In genomic region chr7:35299656-35300055, GRCm38 (mm10) we compare ENCODE assay signal across 14 mouse cellular contexts. TPM values are rescaled to one million over a fixed set of nuclear protein-coding genes. Genes with fewer than 3 reads are reported as not detected.
DNase-seq lines count a peak whose midpoint lies in the region; ATAC-seq and TF ChIP-seq lines count a peak whose summit lies in the region.
"Had no signal": no experiment of that assay in that cellular context is flagged by ENCODE, and none has a peak within 500 bp of the region (broad histone marks: within the 10 kb centered on the region; RNA-seq: fewer than 3 reads in every experiment).

No protein-coding gene starts in this region.

- intact Hi-C loops in gastrocnemius, postnatal 14 days (cut with DNase I; ENCODE audit: low total_unique reads) = no loop called here

- no peak for TF ChIP-seq POLR2A in liver, adult 2 months (IDR thresholded peaks at IDR 0.05; ENCODE audit: extremely low read depth, insufficient read depth, low read length)
- TF ChIP-seq POLR2A in olfactory bulb, adult 2 months (IDR thresholded peaks at IDR 0.05; ENCODE audit: insufficient read depth, low read depth, low read length) = no peak

- H3K4me3 ChIP-seq in hindbrain, embryonic 10.5 days = no peak overlapping the region
- no peak overlapping the region for H3K4me3 ChIP-seq in hindbrain, embryonic 16.5 days (ENCODE audit: low read length)
- no peak overlapping the region for H3K4me3 ChIP-seq in liver, adult 2 months (ENCODE audit: insufficient read depth, low read depth, low read length)
- H3K4me3 ChIP-seq in liver, embryonic 11.5 days (ENCODE audit: low read depth, low read length) = no peak overlapping the region
- H3K4me3 ChIP-seq in olfactory bulb, adult 2 months (ENCODE audit: insufficient read depth, low read depth, low read length) = no peak overlapping the region
- H3K4me3 ChIP-seq: embryonic facial prominence, embryonic 10.5 days; limb, embryonic 12.5 days; stomach, embryonic 15.5 days had no signal

- no peaks in the 10 kb centered on the region for H3K9me3 ChIP-seq in hindbrain, embryonic 10.5 days
- H3K9me3 ChIP-seq in hindbrain, embryonic 16.5 days (ENCODE audit: control insufficient read depth, low read length) = no peaks in the 10 kb centered on the region
- H3K9me3 ChIP-seq in liver, embryonic 11.5 days (ENCODE audit: control insufficient read depth, low read length) = no peaks in the 10 kb centered on the region
- H3K9me3 ChIP-seq: embryonic facial prominence, embryonic 10.5 days; limb, embryonic 12.5 days; stomach, embryonic 15.5 days had no signal

- no peaks in the 10 kb centered on the region for H3K27me3 ChIP-seq in hindbrain, embryonic 10.5 days (ENCODE audit: insufficient read depth, poor library complexity, severe bottlenecking)
- no peaks in the 10 kb centered on the region for H3K27me3 ChIP-seq in hindbrain, embryonic 16.5 days (replicated peaks; ENCODE audit: control insufficient read depth, insufficient read depth, low read length)
- no peaks in the 10 kb centered on the region for H3K27me3 ChIP-seq in liver, adult 2 months (ENCODE audit: control insufficient read depth, insufficient read depth, low read length)
- no peaks in the 10 kb centered on the region for H3K27me3 ChIP-seq in liver, embryonic 11.5 days (replicated peaks; ENCODE audit: control insufficient read depth, insufficient read depth, low read length)
- H3K27me3 ChIP-seq: limb, embryonic 12.5 days; stomach, embryonic 15.5 days had no signal

- H3K79me2 ChIP-seq in liver, adult 2 months (ENCODE audit: control insufficient read depth, insufficient read depth, low read length) = no peaks in the 10 kb centered on the region

- no peak overlapping the region for H3K9ac ChIP-seq in hindbrain, embryonic 16.5 days (ENCODE audit: low read depth, low read length)
- H3K9ac ChIP-seq in liver, adult 2 months (ENCODE audit: low read depth, low read length) = no peak overlapping the region
- no peak overlapping the region for H3K9ac ChIP-seq in liver, embryonic 11.5 days (ENCODE audit: low read depth, low read length)
- H3K9ac ChIP-seq: limb, embryonic 12.5 days; stomach, embryonic 15.5 days had no signal

- DNase-seq in hindbrain, embryonic 10.5 days (ENCODE audit: low spot score) = no peak
- DNase-seq in liver, adult 2 months (ENCODE audit: extremely low read depth, low read depth, low spot score) = peak; percentile 88
- no peak for DNase-seq in liver, embryonic 11.5 days (ENCODE audit: low spot score)
- peak; percentile 12 for DNase-seq in kidney, postnatal 14 days
- DNase-seq in gastrocnemius, postnatal 14 days = no peak
- DNase-seq in urinary bladder, postnatal 36 days (ENCODE audit: low spot score in 2 of 2) = no peak
- DNase-seq: thymus, postnatal 36 days had no signal

- H3K27ac ChIP-seq in hindbrain, embryonic 10.5 days = 0 out of 2 replicates have a peak overlapping the region, but pooled peaks have one; percentile 5
- H3K27ac ChIP-seq in hindbrain, embryonic 16.5 days (ENCODE audit: low read depth, low read length) = no peak overlapping the region
- H3K27ac ChIP-seq in liver, adult 2 months (replicated peaks; ENCODE audit: insufficient read depth, low read depth, low read length) = peak overlapping the region; percentile 64
- H3K27ac ChIP-seq in liver, embryonic 11.5 days (ENCODE audit: low read depth, low read length) = no peak overlapping the region
- peak overlapping the region; percentile 60 for H3K27ac ChIP-seq in olfactory bulb, adult 2 months (ENCODE audit: insufficient read depth, low read depth, low read length)
- H3K27ac ChIP-seq: embryonic facial prominence, embryonic 10.5 days; limb, embryonic 12.5 days; stomach, embryonic 15.5 days had no signal

- peaks cover 5% of the 10 kb centered on the region; the same call in 1 of the 2 replicates for H3K4me1 ChIP-seq in hindbrain, embryonic 10.5 days (replicated peaks)
- H3K4me1 ChIP-seq in hindbrain, embryonic 16.5 days (ENCODE audit: control insufficient read depth, insufficient read depth, low read depth, low read length) = no peaks in the 10 kb centered on the region
- H3K4me1 ChIP-seq in liver, adult 2 months (ENCODE audit: control insufficient read depth, insufficient read depth, low read length) = peaks cover 15% of the 10 kb centered on the region
- H3K4me1 ChIP-seq in liver, embryonic 11.5 days (replicated peaks; ENCODE audit: control insufficient read depth, insufficient read depth, low read length) = no peaks in the 10 kb centered on the region
- H3K4me1 ChIP-seq in olfactory bulb, adult 2 months (ENCODE audit: control insufficient read depth, insufficient read depth, low read length) = no peaks in the 10 kb centered on the region
- H3K4me1 ChIP-seq: limb, embryonic 12.5 days; stomach, embryonic 15.5 days had no signal

- TF ChIP-seq CTCF in liver, adult 2 months (IDR thresholded peaks at IDR 0.05; ENCODE audit: low read depth, low read length) = no peak
- TF ChIP-seq CTCF in olfactory bulb, adult 2 months (IDR thresholded peaks at IDR 0.05; ENCODE audit: insufficient read depth, low read depth, low read length) = no peak

- H3K36me3 ChIP-seq in hindbrain, embryonic 10.5 days = peaks cover 94% of the 10 kb centered on the region
- peaks cover 42% of the 10 kb centered on the region for H3K36me3 ChIP-seq in hindbrain, embryonic 16.5 days (ENCODE audit: control insufficient read depth, insufficient read depth, low read length)
- peaks cover 7% of the 10 kb centered on the region; the same call in 1 of the 2 replicates for H3K36me3 ChIP-seq in liver, adult 2 months (ENCODE audit: control insufficient read depth, insufficient read depth, low read length)
- peaks cover 29% of the 10 kb centered on the region for H3K36me3 ChIP-seq in liver, embryonic 11.5 days (ENCODE audit: control insufficient read depth, insufficient read depth, low read length)

- ATAC-seq in hindbrain, embryonic 16.5 days = no peak
- no peak for ATAC-seq in liver, embryonic 11.5 days (replicated peaks; ENCODE audit: low FRiP score)
- ATAC-seq: midbrain, embryonic 16.5 days had no signal

- WGBS in hindbrain, embryonic 10.5 days = 68% methylated on average over 8 of the region's 8 CpGs
- 65% methylated on average over 8 of the region's 8 CpGs for WGBS in hindbrain, embryonic 16.5 days
- 27% methylated on average over 8 of the region's 8 CpGs for WGBS in liver, adult 2 months
- 74% methylated on average over 8 of the region's 8 CpGs for WGBS in liver, embryonic 11.5 days
- WGBS in olfactory bulb, adult 2 months = 58% methylated on average over 8 of the region's 8 CpGs

- no peak overlapping the region for H3K4me2 ChIP-seq in hindbrain, embryonic 16.5 days (ENCODE audit: low read length)
- H3K4me2 ChIP-seq in liver, embryonic 11.5 days = no peak overlapping the region
- H3K4me2 ChIP-seq: limb, embryonic 12.5 days; stomach, embryonic 15.5 days had no signal

RNA-seq across cellular contexts. Expression of gene Gpatch1, which starts 18.6 kb away (rescaled TPM):
- 15.3 and 16.5 TPM in 2 replicates for polyA plus RNA-seq in hindbrain, embryonic 10.5 days (2016; fragmentation: Nextera tagmentation; extraction: Ambion mirVana)
- 17.5 and 20.8 TPM in 2 replicates for polyA plus RNA-seq in hindbrain, embryonic 16.5 days (2015; fragmentation: Nextera tagmentation; extraction: Ambion mirVana)
- total RNA-seq in liver, adult 2 months (2014; rRNA removed) = 4.1 and 5.3 TPM in 2 replicates
- 1.9 and 2.5 TPM in 2 replicates for polyA plus RNA-seq in liver, adult 2 months (2012; rRNA removed)
- polyA plus RNA-seq in liver, embryonic 11.5 days (2014; fragmentation: Nextera tagmentation; extraction: Ambion mirVana) = 15.3 and 16.1 TPM in 2 replicates
- not detected in 2 replicates for polyA plus RNA-seq in olfactory bulb, adult 2 months (2012; ENCODE audit: insufficient read depth, insufficient read length, low replicate concordance, missing spikeins)
- 1 to 10 TPM; 4.3 to 5.3 TPM for total RNA-seq in gastrocnemius, postnatal 14 days (2021)

RNA-seq across cellular contexts. Expression of gene Rhpn2, which starts 34.3 kb away (rescaled TPM):
- 4.0 and 5.7 TPM in 2 replicates for polyA plus RNA-seq in hindbrain, embryonic 10.5 days (2016; fragmentation: Nextera tagmentation; extraction: Ambion mirVana)
- 3.3 and 3.9 TPM in 2 replicates for polyA plus RNA-seq in hindbrain, embryonic 16.5 days (2015; fragmentation: Nextera tagmentation; extraction: Ambion mirVana)
- 14.0 and 18.5 TPM in 2 replicates for total RNA-seq in liver, adult 2 months (2014; rRNA removed)
- polyA plus RNA-seq in liver, adult 2 months (2012; rRNA removed) = 6.8 and 6.9 TPM in 2 replicates
- polyA plus RNA-seq in liver, embryonic 11.5 days (2014; fragmentation: Nextera tagmentation; extraction: Ambion mirVana) = 6.1 and 6.8 TPM in 2 replicates
- not detected in 2 replicates for polyA plus RNA-seq in olfactory bulb, adult 2 months (2012; ENCODE audit: insufficient read depth, insufficient read length, low replicate concordance, missing spikeins)
- total RNA-seq in gastrocnemius, postnatal 14 days (2021) = 1 to 10 TPM in 1 of 2 experiments, under 1 TPM in 1; 0.78 to 1.1 TPM
- total RNA-seq: granulocyte monocyte progenitor cell, adult 5-6 weeks had no signal

Comparison
In these comparisons a context has a peak if more than half of its experiments do, and no peak if none do; other contexts are left out.
1. DNase-seq: peak in liver, adult 2 months (single experiment) and kidney, postnatal 14 days (single experiment); none in hindbrain, embryonic 10.5 days (single experiment), liver, embryonic 11.5 days (single experiment), gastrocnemius, postnatal 14 days (single experiment) and urinary bladder, postnatal 36 days (0 of 2).
2. H3K27ac ChIP-seq: peak in hindbrain, embryonic 10.5 days (single experiment), liver, adult 2 months (single experiment) and olfactory bulb, adult 2 months (single experiment); none in hindbrain, embryonic 16.5 days (single experiment) and liver, embryonic 11.5 days (single experiment).